Mouse (Mus musculus) limb, embryonic 14.5 days (tissue): ENCODE results near the gene Cldn11. TPM values are rescaled to one million over a fixed set of nuclear protein-coding genes. Genes with fewer than 3 reads are reported as not detected.

Experiments used
- ATAC-seq: fragments of 200-750 bp; cut with Nextera tagmentation; 2 replicates; pipeline ENCODE4 v1.8.0; 2017; ENCODE audit warnings: low read depth, moderate number of reproducible peaks, moderate TSS enrichment; ENCODE audit not compliant: low FRiP score
- DNase-seq: peaks from one replicate; pipeline ENCODE4 v3.0.0-alpha.2; 2015; ENCODE audit warnings: low spot score
- H3K27ac ChIP-seq: fragments of 300-500 bp; sonication (generic); replicated peaks from 2 replicates; pipeline ENCODE4 v1.5.1; 2014; ENCODE audit warnings: low read depth, mild to moderate bottlenecking, low read length, moderate library complexity, mixed read lengths
- H3K27me3 ChIP-seq: fragments of 300-500 bp; sonication (generic); 2 replicates; pipeline ENCODE4 v1.6.1; 2014; ENCODE audit warnings: low read length, mixed read lengths; ENCODE audit not compliant: control insufficient read depth, insufficient read depth
- H3K36me3 ChIP-seq: fragments of 300-500 bp; sonication (generic); 2 replicates; pipeline ENCODE4 v1.6.1; 2014; ENCODE audit warnings: mild to moderate bottlenecking, low read length, moderate library complexity, mixed read lengths; ENCODE audit not compliant: control insufficient read depth, insufficient read depth
- H3K4me1 ChIP-seq: fragments of 300-500 bp; sonication (generic); 2 replicates; pipeline ENCODE4 v1.6.1; 2014; ENCODE audit warnings: antibody characterized with exemption, low read length, mixed read lengths; ENCODE audit not compliant: control insufficient read depth, insufficient read depth
- H3K4me2 ChIP-seq: fragments of 300-500 bp; sonication (generic); replicated peaks from 2 replicates; pipeline ENCODE4 v1.6.1; 2014; ENCODE audit warnings: low read depth, mild to moderate bottlenecking, low read length, moderate library complexity; ENCODE audit not compliant: severe bottlenecking
- H3K4me3 ChIP-seq: fragments of 300-500 bp; sonication (generic); replicated peaks from 2 replicates; pipeline ENCODE4 v1.5.1; 2014; ENCODE audit warnings: low read length
- H3K9ac ChIP-seq: fragments of 300-500 bp; sonication (generic); 2 replicates; pipeline ENCODE4 v1.6.1; 2014; ENCODE audit warnings: mild to moderate bottlenecking, low read depth, low read length, moderate library complexity; ENCODE audit not compliant: severe bottlenecking
- H3K9me3 ChIP-seq: fragments of 300-500 bp; sonication (generic); 2 replicates; pipeline ENCODE4 v1.6.1; 2016; ENCODE audit warnings: low read length; ENCODE audit not compliant: control insufficient read depth
- POLR2A ChIP-seq: fragments of 200-500 bp; IDR thresholded peaks from 2 replicates; pipeline ENCODE4 v1.8.0; 2012; ENCODE audit warnings: inconsistent platforms, mild to moderate bottlenecking, moderate library complexity, borderline replicate concordance; ENCODE audit not compliant: insufficient read depth, insufficient read length; ENCODE audit errors: extremely low read depth
- WGBS: fragments of 180-500 bp; shearing (Covaris S2); extraction: QIAGEN DNeasy Blood & Tissue Kit; methylation state at CpG from one replicate; pipeline ENCODE4 v1.1.7; 2014; 5-methylcytosine and 5-hydroxymethylcytosine counted together
- polyA plus RNA-seq, 2 experiments: library from polyadenylated mRNA; depleted of rRNA in 1 of 2; stranded (reverse) in 1 of 2; unstranded in 1 of 2; fragments of >200 nt; fragmentation: Nextera tagmentation in 1 of 2; extraction: Ambion mirVana in 1 of 2; gene quantifications; 2 replicates each; pipeline versions ENCODE4 v1.2.1 to v1.2.3; 2012 to 2014

Gene Cldn11
- polyA plus RNA-seq, 2 experiments, result 9.2 to 10.7 TPM

GRCm38 (mm10) chr3:31213802-31214201, 64.1 kb downstream of the Cldn11 start:
- Histone ChIP-seq H3K27me3 (no peaks in the 10 kb centered on the region), H3K27ac (no peak overlapping the region), H3K9ac (no peak overlapping the region), H3K4me1 (peaks cover 31% of the 10 kb centered on the region), H3K4me2 (no peak overlapping the region), H3K4me3 (no peak overlapping the region), H3K36me3 (no peaks in the 10 kb centered on the region), H3K9me3 (no peaks in the 10 kb centered on the region)
- DNase-seq (no peak), ATAC-seq (no peak)
- 37% methylated on average over 3 of the region's 3 CpGs for WGBS
- no peak for TF ChIP-seq POLR2A

Other genes starting within 250 kb of the Cldn11 start
- gene Phc3, start 180.5 kb upstream of the Cldn11 start, polyA plus RNA-seq (2012; rRNA removed), result 16.9 and 22.3 TPM in 2 replicates
- 7.9 and 8.2 TPM in 2 replicates for gene Phc3, start 180.5 kb upstream of the Cldn11 start, polyA plus RNA-seq (2014; fragmentation: Nextera tagmentation; extraction: Ambion mirVana)
- 44.9 and 45.5 TPM in 2 replicates for gene Prkci, start 154.2 kb upstream of the Cldn11 start, polyA plus RNA-seq (2012; rRNA removed)
- 45.3 and 53.4 TPM in 2 replicates for gene Prkci, start 154.2 kb upstream of the Cldn11 start, polyA plus RNA-seq (2014; fragmentation: Nextera tagmentation; extraction: Ambion mirVana)
- 13.7 and 14.9 TPM in 2 replicates for gene Skil, start 54.9 kb upstream of the Cldn11 start, polyA plus RNA-seq (2012; rRNA removed)
- 20.6 and 23.2 TPM in 2 replicates for gene Skil, start 54.9 kb upstream of the Cldn11 start, polyA plus RNA-seq (2014; fragmentation: Nextera tagmentation; extraction: Ambion mirVana)
- 0.03 TPM in 1 of 2 replicates, not detected in the other for gene Slc7a14, start 160.5 kb downstream of the Cldn11 start, polyA plus RNA-seq (2012; rRNA removed)
- 0.04 TPM in 2 replicates for gene Slc7a14, start 160.5 kb downstream of the Cldn11 start, polyA plus RNA-seq (2014; fragmentation: Nextera tagmentation; extraction: Ambion mirVana)